Mouse (Mus musculus) G1E (cell line): ENCODE data around the gene Btbd2. TPM values are rescaled to one million over a fixed set of nuclear protein-coding genes. Genes with fewer than 3 reads are reported as not detected.
"Not testable (repeated sequence)": the region's sequence is repeated elsewhere in the genome, so short reads cannot be mapped to it uniquely, and the experiment has no call there.

Source experiments
- ATAC-seq: 2 replicates; pipeline ENCODE4 v1.8.0; 2016; ENCODE audit warnings: mild to moderate bottlenecking; ENCODE audit not compliant: insufficient number of reproducible peaks, poor library complexity, low FRiP score, severe bottlenecking; ENCODE audit errors: extremely low read depth
- DNase-seq: peaks from one replicate; pipeline ENCODE4 v3.0.0; 2012; ENCODE audit warnings: low spot score
- H3K27me3 ChIP-seq: 2 replicates; pipeline ENCODE4 v1.6.1; 2012; ENCODE audit warnings: mild to moderate bottlenecking, low read length, inconsistent platforms; ENCODE audit not compliant: insufficient read depth
- H3K36me3 ChIP-seq: replicated peaks from 2 replicates; pipeline ENCODE3; 2012; ENCODE audit warnings: mild to moderate bottlenecking, inconsistent platforms
- H3K4me1 ChIP-seq: 2 replicates; pipeline ENCODE4 v1.6.1; 2012; ENCODE audit warnings: low read depth, low read length, inconsistent platforms, mixed read lengths; ENCODE audit not compliant: insufficient read depth
- H3K4me3 ChIP-seq: 2 replicates; pipeline ENCODE4 v1.5.1; 2012; ENCODE audit warnings: low read depth, mild to moderate bottlenecking, inconsistent platforms, low read length, moderate library complexity, mixed read lengths
- H3K9me3 ChIP-seq: replicated peaks from 2 replicates; pipeline ENCODE4 v1.6.1; 2012; ENCODE audit warnings: inconsistent platforms
- CTCF ChIP-seq: IDR thresholded peaks from 2 replicates; pipeline ENCODE4 v1.5.1; 2012; ENCODE audit warnings: low read depth, low read length, inconsistent platforms, mixed read lengths
- GATA1 ChIP-seq: IDR thresholded peaks from 2 replicates; pipeline ENCODE4 v1.6.1; 2012; ENCODE audit warnings: borderline replicate concordance, low read length, inconsistent platforms, mixed read lengths
- GATA2 ChIP-seq: IDR thresholded peaks from 2 replicates; pipeline ENCODE4 v1.6.1; 2012; ENCODE audit warnings: low read depth, low read length, inconsistent platforms, borderline replicate concordance
- POLR2AphosphoS5 ChIP-seq: IDR thresholded peaks from 2 replicates; pipeline ENCODE4 v1.6.1; 2012; ENCODE audit warnings: low read depth, low read length, inconsistent platforms; ENCODE audit not compliant: insufficient replicate concordance
- TAL1 ChIP-seq: conservative IDR thresholded peaks from 2 replicates; pipeline ENCODE4 v1.6.1; 2012; ENCODE audit warnings: low read depth, low read length, inconsistent platforms, mixed read lengths
- polyA plus RNA-seq: library from polyadenylated mRNA; stranded (reverse); fragments of >175 nt; gene quantifications from 2 replicates; pipeline ENCODE4 v1.2.3, GENCODE M21; 2012
- total RNA-seq, 2 experiments: library from RNA; stranded (forward) in 1 of 2; stranded (reverse) in 1 of 2; fragments of 200-1000 nt in 1 of 2; fragments of >200 nt in 1 of 2; fragmentation: Nextera tagmentation in 1 of 2; gene quantifications; 2 replicates each; pipeline ENCODE4 v1.2.3; 2014 to 2017

Btbd2 gene
- total and polyA plus RNA-seq, 3 experiments = 19.2 to 102 (median 19.7) TPM

GRCm38 (mm10) chr10:80653156-80653720, 3.6 kb downstream of the Btbd2 start:
- no peak overlapping the region for H3K4me3 ChIP-seq
- TF ChIP-seq POLR2AphosphoS5 (no peak), GATA2 (no peak), GATA1 (no peak), TAL1 (no peak), CTCF (no peak)
- ATAC-seq = no peak

GRCm38 (mm10) chr10:80650392-80650791, 6.5 kb downstream of the Btbd2 start:
- H3K4me1 ChIP-seq = peaks cover 36% of the 10 kb centered on the region
- H3K36me3 ChIP-seq = peaks cover 77% of the 10 kb centered on the region
- no peaks in the 10 kb centered on the region; the same call in 1 of the 2 replicates for H3K27me3 ChIP-seq
- no peak for DNase-seq
- no peak overlapping the region for H3K4me3 ChIP-seq
- TF ChIP-seq TAL1 = no peak
- no peak for TF ChIP-seq POLR2AphosphoS5
- TF ChIP-seq GATA1 = no peak
- no peak for TF ChIP-seq GATA2
- no peak for TF ChIP-seq CTCF
- no peaks in the 10 kb centered on the region for H3K9me3 ChIP-seq
- ATAC-seq = no peak

More at GRCm38 (mm10) chr10:80653156-80653720, 3.6 kb downstream of the Btbd2 start:
- Histone ChIP-seq H3K9me3 (no peaks in the 10 kb centered on the region), H3K27me3 (no peaks in the 10 kb centered on the region), H3K36me3 (peaks cover 51% of the 10 kb centered on the region), H3K4me1 (peaks cover 60% of the 10 kb centered on the region)
- DNase-seq = no peak

- not testable (repeated sequence) for H3K9me3 ChIP-seq, ATAC-seq
- H3K36me3 ChIP-seq = peaks cover 80% of the 10 kb centered on the region
These were observed 7.0 kb downstream of the Btbd2 start for GRCm38 (mm10) chr10:80649910-80650309.

GRCm38 (mm10) chr10:80646936-80647335, 9.9 kb downstream of the Btbd2 start:
- no peaks in the 10 kb centered on the region for H3K9me3 ChIP-seq
- TF ChIP-seq CTCF (no peak), POLR2AphosphoS5 (no peak), TAL1 (no peak)
- no peak for DNase-seq
- ATAC-seq = no peak
- H3K4me1 ChIP-seq = peaks cover 24% of the 10 kb centered on the region
- peaks cover 87% of the 10 kb centered on the region for H3K36me3 ChIP-seq
- no peaks in the 10 kb centered on the region; the same call in 1 of the 2 replicates for H3K27me3 ChIP-seq
- no peak overlapping the region for H3K4me3 ChIP-seq

More at GRCm38 (mm10) chr10:80649910-80650309, 7.0 kb downstream of the Btbd2 start:
- not testable (repeated sequence) for DNase-seq, H3K4me3 ChIP-seq, H3K27me3 ChIP-seq
- H3K4me1 ChIP-seq = peaks cover 31% of the 10 kb centered on the region

GRCm38 (mm10) chr10:80635345-80635744, 21.5 kb downstream of the Btbd2 start:
- TF ChIP-seq GATA1 (no peak), POLR2AphosphoS5 (no peak), TAL1 (no peak), CTCF (no peak), GATA2 (no peak)
- Histone ChIP-seq H3K4me1 (peaks cover 18% of the 10 kb centered on the region), H3K27me3 (peaks cover 6% of the 10 kb centered on the region; the same call in 1 of the 2 replicates), H3K4me3 (no peak overlapping the region), H3K9me3 (no peaks in the 10 kb centered on the region), H3K36me3 (peaks cover 96% of the 10 kb centered on the region)
- DNase-seq = no peak
- no peak for ATAC-seq

GRCm38 (mm10) chr10:80628925-80629324, 27.9 kb downstream of the Btbd2 start:
- TF ChIP-seq CTCF = no peak
- TF ChIP-seq GATA2 = no peak
- TF ChIP-seq GATA1 = no peak
- TF ChIP-seq TAL1 = no peak
- no peak for TF ChIP-seq POLR2AphosphoS5
- no peak for ATAC-seq
- DNase-seq = no peak
- H3K27me3 ChIP-seq = no peaks in the 10 kb centered on the region
- no peak overlapping the region for H3K4me3 ChIP-seq
- H3K9me3 ChIP-seq = no peaks in the 10 kb centered on the region
- H3K4me1 ChIP-seq = peaks cover 68% of the 10 kb centered on the region
- peaks cover 93% of the 10 kb centered on the region for H3K36me3 ChIP-seq

GRCm38 (mm10) chr10:80627685-80628084, 29.2 kb downstream of the Btbd2 start:
- TF ChIP-seq TAL1 (no peak), GATA1 (no peak), POLR2AphosphoS5 (no peak), CTCF (no peak), GATA2 (no peak)

More at GRCm38 (mm10) chr10:80627685-80628084, 29.2 kb downstream of the Btbd2 start:
- DNase-seq (no peak), ATAC-seq (no peak; the same call in 1 of the 2 replicates)
- Histone ChIP-seq H3K4me1 (peaks cover 78% of the 10 kb centered on the region), H3K36me3 (peaks cover 89% of the 10 kb centered on the region), H3K9me3 (no peaks in the 10 kb centered on the region), H3K27me3 (no peaks in the 10 kb centered on the region), H3K4me3 (peak overlapping the region; percentile 3; the same call in 1 of the 2 replicates)
